Comparison of ENCODE assay signal across 13 mouse cellular contexts in the genomic region with DNA sequence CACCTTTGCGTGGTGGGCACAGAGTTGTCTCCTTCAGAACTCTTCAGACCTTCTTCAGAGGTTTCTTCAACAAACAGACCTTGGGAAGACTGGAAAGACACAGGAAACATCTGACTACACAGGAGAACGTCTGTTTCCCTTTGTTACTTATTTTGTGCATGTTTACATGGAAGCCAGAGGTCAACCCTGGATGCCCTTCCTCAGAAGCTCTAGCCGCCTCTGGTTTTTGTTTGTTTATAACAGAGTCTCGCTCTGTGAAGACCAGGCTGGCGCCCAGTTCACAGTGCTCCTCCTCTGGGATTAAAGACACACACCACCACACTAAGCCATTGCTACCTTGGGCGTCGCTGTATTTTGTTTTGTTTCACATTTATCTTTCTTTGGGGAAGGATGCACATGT. TPM values are rescaled to one million over a fixed set of nuclear protein-coding genes. Genes with fewer than 3 reads are reported as not detected.
"Had no signal": no experiment of that assay in that cellular context is flagged by ENCODE, and none has a peak within 500 bp of the region (broad histone marks: within the 10 kb centered on the region; RNA-seq: fewer than 3 reads in every experiment).

No protein-coding gene starts in this region.

- DNase-seq: kidney, adult 11 months; kidney, adult 9 months; kidney, postnatal 36 days; liver; liver, embryonic 13.5 days; right cerebral cortex, adult 18-20 months; thymus, postnatal 4 days had no signal

- H3K9me3 ChIP-seq: limb, embryonic 12.5 days; liver, embryonic 13.5 days; midbrain, embryonic 13.5 days; neural tube, embryonic 15.5 days had no signal

- H3K27ac ChIP-seq: kidney, postnatal 0 days; limb, embryonic 12.5 days; liver, embryonic 13.5 days; midbrain, embryonic 13.5 days; neural tube, embryonic 15.5 days; stomach, postnatal 0 days had no signal

- H3K4me1 ChIP-seq: limb, embryonic 12.5 days; liver, embryonic 13.5 days; midbrain, embryonic 13.5 days; neural tube, embryonic 15.5 days had no signal

- H3K9ac ChIP-seq: limb, embryonic 12.5 days; liver, embryonic 13.5 days; midbrain, embryonic 13.5 days; neural tube, embryonic 15.5 days had no signal

- H3K4me2 ChIP-seq: limb, embryonic 12.5 days; liver, embryonic 13.5 days; midbrain, embryonic 13.5 days; neural tube, embryonic 15.5 days had no signal

- H3K27me3 ChIP-seq: limb, embryonic 12.5 days; liver, embryonic 13.5 days; midbrain, embryonic 13.5 days; neural tube, embryonic 15.5 days had no signal

- H3K36me3 ChIP-seq: midbrain, embryonic 13.5 days; neural tube, embryonic 15.5 days had no signal

- ATAC-seq: midbrain, embryonic 13.5 days had no signal

- H3K4me3 ChIP-seq: limb, embryonic 12.5 days; liver, embryonic 13.5 days; midbrain, embryonic 13.5 days; myocyte; neural tube, embryonic 15.5 days had no signal

RNA-seq across cellular contexts. Expression of gene Hk3, which starts 48.5 kb away (rescaled TPM):
- polyA plus RNA-seq: myocyte had no signal
